Mouse (Mus musculus) olfactory bulb, adult 2 months (tissue): ENCODE data around the gene Fam227b.

Experiments used
- CTCF ChIP-seq: fragments of 200-500 bp; IDR thresholded peaks from 2 replicates; pipeline ENCODE4 v1.5.1; 2012; ENCODE audit warnings: low read depth, mild to moderate bottlenecking, low read length, moderate library complexity; ENCODE audit not compliant: insufficient read depth
- POLR2A ChIP-seq: fragments of 200-500 bp; IDR thresholded peaks from 2 replicates; pipeline ENCODE4 v1.6.1; 2012; ENCODE audit warnings: mild to moderate bottlenecking, low read depth, low read length, moderate library complexity; ENCODE audit not compliant: insufficient read depth

- TF ChIP-seq CTCF (no peak), POLR2A (no peak)
Observed at GRCm38 (mm10) chr2:126166335-126166734, 14.5 kb upstream of the Fam227b start.
